In genomic region chr1:126622036-126622435, GRCm38 (mm10) we compare ENCODE assay signal across 32 mouse cellular contexts.
DNase-seq lines count a peak whose midpoint lies in the region; ATAC-seq and TF ChIP-seq lines count a peak whose summit lies in the region.
"Had no signal": no experiment of that assay in that cellular context is flagged by ENCODE, and none has a peak within 500 bp of the region (broad histone marks: within the 10 kb centered on the region; RNA-seq: fewer than 3 reads in every experiment).

No protein-coding gene starts in this region.

- 71% methylated on average over 4 of the region's 4 CpGs for whole genome bisulfite sequencing in liver, postnatal 0 days (ENCODE audit: insufficient replicate concordance)
- 58% methylated on average over 4 of the region's 4 CpGs for WGBS in embryonic facial prominence, embryonic 15.5 days
- WGBS in lung, postnatal 0 days, result 47% methylated on average over 4 of the region's 4 CpGs
- WGBS in intestine, embryonic 16.5 days, result 64% methylated on average over 4 of the region's 4 CpGs

- TF ChIP-seq EP300 in liver, postnatal 0 days (IDR thresholded peaks at IDR 0.05; ENCODE audit: low read depth), result no peak
- TF ChIP-seq EP300 in lung, postnatal 0 days (IDR thresholded peaks at IDR 0.05), result peak; percentile 71

- no peak for DNase-seq in liver, postnatal 0 days
- DNase-seq in liver, result no peak
- DNase-seq in Muller cell, postnatal 12 days (ENCODE audit: inconsistent ontology term), result peak; percentile 43
- peak; percentile 55 for DNase-seq in lung, postnatal 0 days (ENCODE audit: low spot score)
- no peak for DNase-seq in left cerebral cortex, adult 9 months (ENCODE audit: low spot score in 2 of 2)
- DNase-seq: adrenal gland, adult 2 months; adrenal gland, postnatal 36 days; B cell, adult 2 months; cerebellum, adult 18-20 months; cerebellum, postnatal 10 days; gastrocnemius, postnatal 25 days; heart, adult 18-20 months; heart, postnatal 4 days; kidney, adult 11 months; kidney, postnatal 36 days; left cerebral cortex, postnatal 4 days; retina, postnatal 1 day; right cerebral cortex, postnatal 14 days; thymus, adult 2 months; thymus, postnatal 4 days had no signal

- no peak for TF ChIP-seq CTCF in liver, postnatal 0 days (IDR thresholded peaks at IDR 0.05; ENCODE audit: low read depth)
- TF ChIP-seq CTCF in lung, postnatal 0 days (IDR thresholded peaks at IDR 0.05), result no peak

- no peaks in the 10 kb centered on the region for H3K36me3 ChIP-seq in liver, postnatal 0 days (replicated peaks; ENCODE audit: insufficient read depth, low read length)
- H3K36me3 ChIP-seq in embryonic facial prominence, embryonic 15.5 days, result no peaks in the 10 kb centered on the region
- H3K36me3 ChIP-seq in lung, postnatal 0 days (ENCODE audit: insufficient read depth, low read length), result no peaks in the 10 kb centered on the region
- no peaks in the 10 kb centered on the region for H3K36me3 ChIP-seq in intestine, embryonic 16.5 days (ENCODE audit: control insufficient read depth, insufficient read depth, low read length)
- H3K36me3 ChIP-seq: midbrain, embryonic 10.5 days; midbrain, embryonic 15.5 days; neural tube, embryonic 15.5 days had no signal

- ATAC-seq in liver, postnatal 0 days, result 0 out of 2 replicates have a peak, but pooled peaks have one; percentile 31
- ATAC-seq in embryonic facial prominence, embryonic 15.5 days (ENCODE audit: insufficient number of reproducible peaks, low FRiP score, low TSS enrichment, low read depth), result 0 out of 2 replicates have a peak, but pooled peaks have one; percentile 29
- peak; percentile 34 for ATAC-seq in lung, postnatal 0 days
- ATAC-seq in intestine, embryonic 16.5 days, result no peak
- ATAC-seq: activated CD4-positive, CD25-positive, alpha-beta regulatory T cell, adult 4 months; forebrain, embryonic 14.5 days; midbrain, embryonic 15.5 days had no signal

- H3K9me3 ChIP-seq in liver, postnatal 0 days (ENCODE audit: low read length), result no peaks in the 10 kb centered on the region
- H3K9me3 ChIP-seq in embryonic facial prominence, embryonic 15.5 days (replicated peaks), result no peaks in the 10 kb centered on the region
- H3K9me3 ChIP-seq in lung, postnatal 0 days (ENCODE audit: low read length), result no peaks in the 10 kb centered on the region
- no peaks in the 10 kb centered on the region for H3K9me3 ChIP-seq in intestine, embryonic 16.5 days (ENCODE audit: control insufficient read depth, low read length)
- H3K9me3 ChIP-seq: midbrain, embryonic 10.5 days; midbrain, embryonic 15.5 days; neural tube, embryonic 15.5 days had no signal

- H3K4me3 ChIP-seq in liver, postnatal 0 days (ENCODE audit: low read depth, low read length), result no peak overlapping the region
- H3K4me3 ChIP-seq in embryonic facial prominence, embryonic 15.5 days (replicated peaks), result no peak overlapping the region
- no peak overlapping the region for H3K4me3 ChIP-seq in lung, postnatal 0 days (ENCODE audit: low read depth, low read length)
- no peak overlapping the region for H3K4me3 ChIP-seq in intestine, embryonic 16.5 days (ENCODE audit: low read length)
- H3K4me3 ChIP-seq: layer of hippocampus, adult 2 months; left cerebral cortex, adult 2 months; midbrain, embryonic 10.5 days; midbrain, embryonic 15.5 days; neural tube, embryonic 15.5 days had no signal

- 0 out of 2 replicates have a peak, but pooled peaks cover 3% of the 10 kb centered on the region for H3K4me1 ChIP-seq in liver, postnatal 0 days (ENCODE audit: insufficient read depth)
- H3K4me1 ChIP-seq in embryonic facial prominence, embryonic 15.5 days, result peaks cover 10% of the 10 kb centered on the region; the same call in 1 of the 2 replicates
- H3K4me1 ChIP-seq in lung, postnatal 0 days (ENCODE audit: insufficient read depth, low read depth, low read length), result peaks cover 9% of the 10 kb centered on the region; the same call in 1 of the 2 replicates
- no peaks in the 10 kb centered on the region for H3K4me1 ChIP-seq in intestine, embryonic 16.5 days (ENCODE audit: control insufficient read depth, insufficient read depth, low read length)
- H3K4me1 ChIP-seq: midbrain, embryonic 10.5 days; midbrain, embryonic 15.5 days; neural tube, embryonic 15.5 days had no signal

- no peak overlapping the region for H3K27ac ChIP-seq in liver, postnatal 0 days (ENCODE audit: low read depth)
- no peak overlapping the region for H3K27ac ChIP-seq in embryonic facial prominence, embryonic 15.5 days (replicated peaks)
- H3K27ac ChIP-seq in lung, postnatal 0 days (ENCODE audit: low read length), result no peak overlapping the region
- no peak overlapping the region for H3K27ac ChIP-seq in intestine, embryonic 16.5 days (ENCODE audit: low read length)
- H3K27ac ChIP-seq: hindbrain, embryonic 14.5 days; layer of hippocampus, adult 2 months; left cerebral cortex, adult 2 months; liver, embryonic 14.5 days; midbrain, embryonic 10.5 days; midbrain, embryonic 15.5 days; neural tube, embryonic 15.5 days had no signal

- no peak overlapping the region for H3K4me2 ChIP-seq in liver, postnatal 0 days (ENCODE audit: low read depth, low read length)
- H3K4me2 ChIP-seq in embryonic facial prominence, embryonic 15.5 days (replicated peaks), result no peak overlapping the region
- no peak overlapping the region for H3K4me2 ChIP-seq in lung, postnatal 0 days (replicated peaks; ENCODE audit: low read depth, low read length)
- no peak overlapping the region for H3K4me2 ChIP-seq in intestine, embryonic 16.5 days (ENCODE audit: low read depth, low read length)
- H3K4me2 ChIP-seq: heart, embryonic 11.5 days; hindbrain, embryonic 14.5 days; midbrain, embryonic 15.5 days; neural tube, embryonic 15.5 days had no signal

- no peaks in the 10 kb centered on the region for H3K27me3 ChIP-seq in liver, postnatal 0 days (ENCODE audit: insufficient read depth, low read length)
- H3K27me3 ChIP-seq in embryonic facial prominence, embryonic 15.5 days, result no peaks in the 10 kb centered on the region
- H3K27me3 ChIP-seq in lung, postnatal 0 days (replicated peaks; ENCODE audit: insufficient read depth, low read length), result no peaks in the 10 kb centered on the region
- no peaks in the 10 kb centered on the region for H3K27me3 ChIP-seq in intestine, embryonic 16.5 days (replicated peaks; ENCODE audit: control insufficient read depth, insufficient read depth, low read length)
- H3K27me3 ChIP-seq: midbrain, embryonic 15.5 days; neural tube, embryonic 15.5 days had no signal

- H3K9ac ChIP-seq in liver, postnatal 0 days (replicated peaks), result no peak overlapping the region
- H3K9ac ChIP-seq in embryonic facial prominence, embryonic 15.5 days, result no peak overlapping the region
- no peak overlapping the region for H3K9ac ChIP-seq in lung, postnatal 0 days (replicated peaks; ENCODE audit: low read depth)
- no peak overlapping the region for H3K9ac ChIP-seq in intestine, embryonic 16.5 days (ENCODE audit: low read depth, low read length)
- H3K9ac ChIP-seq: hindbrain, embryonic 14.5 days; liver, embryonic 14.5 days; midbrain, embryonic 15.5 days; neural tube, embryonic 15.5 days had no signal

Comparison
In these comparisons a context has a peak if more than half of its experiments do, and no peak if none do; other contexts are left out.
1. DNase-seq: peak in Muller cell, postnatal 12 days (single experiment) and lung, postnatal 0 days (single experiment); none in liver, postnatal 0 days (single experiment), liver (single experiment) and left cerebral cortex, adult 9 months (0 of 2).